Mouse (Mus musculus): Measurements from ENCODE around the gene Trim62.
A peak's percentile ranks its signal among the peaks of the same experiment; 100 is the strongest.

The Trim62 gene

DNA sequence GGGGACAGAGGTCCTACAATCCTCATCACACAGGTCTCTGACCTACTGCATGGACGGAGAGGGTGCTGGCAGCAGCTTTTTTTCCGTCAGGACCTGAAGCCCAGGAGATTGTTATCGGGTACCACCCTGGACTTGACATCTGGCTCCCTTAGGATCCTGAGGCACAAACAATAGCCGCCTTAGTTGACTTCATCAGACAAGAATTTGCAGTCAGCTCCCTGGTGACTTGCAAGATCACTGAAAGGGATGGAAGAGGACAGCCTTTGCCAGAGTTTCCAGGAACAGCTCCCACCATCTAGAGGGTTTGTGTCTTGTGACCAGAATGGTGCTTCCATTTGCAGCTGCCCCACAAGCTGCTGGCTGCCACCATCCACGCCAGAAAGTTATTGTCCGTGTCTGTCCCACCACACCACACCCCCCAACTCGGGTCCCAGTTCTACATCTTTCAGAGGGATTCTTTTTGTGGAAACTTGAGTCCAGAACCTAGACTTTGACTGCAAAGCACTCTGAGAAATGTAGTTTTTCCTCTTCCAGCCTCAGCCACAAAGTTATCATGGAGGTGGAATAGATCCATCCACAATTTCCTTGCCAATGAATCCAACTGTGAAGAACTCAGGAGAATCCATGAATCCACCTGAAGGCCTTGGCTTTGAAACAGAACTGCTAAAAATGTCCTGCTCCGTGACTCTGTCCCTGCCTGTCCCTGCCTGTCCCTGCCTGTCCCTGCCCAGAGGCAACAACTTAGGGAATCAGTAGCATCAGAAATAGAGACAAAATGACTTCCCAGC lies 27.1 kb downstream of the Trim62 start:
- DNase-seq: no peak

DNA sequence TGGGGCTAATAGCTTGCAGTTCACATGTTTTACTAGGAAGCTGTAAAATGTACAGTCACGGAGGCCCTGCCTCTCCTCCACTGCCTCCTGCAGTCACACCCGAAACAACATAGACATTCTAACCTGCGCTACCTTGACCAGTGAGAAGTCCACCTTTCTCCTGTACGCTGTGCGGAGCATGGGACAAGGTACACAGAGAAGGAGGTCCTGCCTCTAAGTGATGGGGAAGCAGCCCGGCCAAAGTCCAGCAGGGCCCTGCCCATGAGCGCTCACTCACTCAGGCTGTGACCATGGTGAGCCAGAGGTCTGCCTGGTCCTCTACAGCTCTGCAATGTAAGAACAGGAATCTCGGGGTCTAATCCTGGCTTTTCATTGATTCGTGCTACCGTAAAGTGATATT lies 28.7 kb downstream of the Trim62 start:
- no peak for DNase-seq

DNA sequence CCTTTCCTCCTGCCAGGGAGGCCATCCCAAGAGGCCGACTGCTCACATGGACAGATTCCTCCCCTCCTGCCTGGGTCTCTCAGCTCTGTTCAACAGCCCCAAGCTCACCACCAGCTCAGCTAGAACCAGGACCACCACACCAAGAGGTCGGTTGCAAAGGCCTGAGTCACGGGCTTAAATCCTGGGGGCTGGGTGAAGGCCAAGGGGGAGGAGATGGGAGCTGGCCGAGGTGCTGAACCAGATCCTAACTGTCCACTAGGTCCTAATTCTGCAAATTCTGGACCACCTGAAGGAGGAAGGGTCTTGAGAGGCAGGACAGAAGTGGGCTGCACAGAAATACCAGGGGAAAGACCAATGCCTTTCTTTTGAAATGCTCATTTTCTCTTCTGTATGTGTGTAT lies 30.4 kb downstream of the Trim62 start:
- DNase-seq: no peak

DNA sequence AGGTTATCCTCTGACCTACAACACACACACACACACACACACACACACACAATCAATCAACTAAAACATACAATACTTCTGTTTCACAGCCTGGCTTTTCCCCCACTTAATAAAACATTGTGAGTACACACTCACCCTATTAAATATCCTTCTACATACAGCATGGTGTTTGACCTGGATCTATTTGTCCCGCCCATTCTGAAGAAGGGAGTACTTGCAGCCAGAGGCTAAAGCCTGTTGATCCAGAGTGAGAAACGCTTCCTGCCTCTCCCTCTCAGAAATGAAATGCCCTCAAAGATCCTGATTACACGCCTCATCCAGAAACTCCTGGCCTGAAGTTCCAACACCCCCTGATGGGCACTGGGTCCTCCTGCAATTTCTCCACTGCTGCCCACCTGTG lies 33.7 kb downstream of the Trim62 start:
- no peak for DNase-seq

DNA sequence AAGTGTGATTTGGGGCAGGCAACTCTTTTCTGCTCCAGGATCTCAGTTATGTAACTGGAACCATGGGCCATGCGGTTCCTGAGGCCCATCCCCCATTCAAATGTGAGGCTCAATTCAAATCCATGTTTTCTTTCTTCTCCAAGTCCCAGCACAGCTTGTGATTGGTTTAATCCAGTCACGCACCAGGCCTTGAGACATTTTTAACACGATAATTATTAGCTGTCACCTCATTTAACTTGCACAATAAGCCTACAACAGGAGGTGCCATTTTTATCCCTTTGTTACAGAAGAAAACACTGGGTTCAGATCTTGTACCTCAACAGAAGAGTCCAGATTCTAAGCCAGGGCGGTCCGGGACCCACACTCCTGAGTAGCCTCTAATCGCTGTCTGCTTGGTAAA lies 34.4 kb downstream of the Trim62 start:
- no peak for DNase-seq

DNA sequence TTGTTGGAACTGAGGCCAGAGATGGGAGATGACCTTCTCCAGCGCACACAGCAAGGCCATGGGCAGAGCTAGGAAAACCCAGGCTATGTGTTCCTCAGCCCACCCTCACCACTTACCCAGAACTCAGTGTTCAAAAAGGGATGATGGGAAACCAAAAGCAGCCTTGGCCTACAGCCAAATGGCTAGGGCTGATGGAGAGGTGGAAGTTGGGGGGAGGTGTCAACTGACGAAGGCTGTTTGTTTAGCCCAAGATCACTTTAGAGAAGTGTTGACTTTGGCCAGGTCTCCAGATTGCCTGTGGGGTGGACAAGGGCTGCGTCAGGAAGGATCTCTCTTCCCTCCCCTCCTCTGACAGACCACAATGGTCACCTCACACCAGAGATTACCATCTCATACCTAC lies 34.8 kb downstream of the Trim62 start:
- DNase-seq: no peak

DNA sequence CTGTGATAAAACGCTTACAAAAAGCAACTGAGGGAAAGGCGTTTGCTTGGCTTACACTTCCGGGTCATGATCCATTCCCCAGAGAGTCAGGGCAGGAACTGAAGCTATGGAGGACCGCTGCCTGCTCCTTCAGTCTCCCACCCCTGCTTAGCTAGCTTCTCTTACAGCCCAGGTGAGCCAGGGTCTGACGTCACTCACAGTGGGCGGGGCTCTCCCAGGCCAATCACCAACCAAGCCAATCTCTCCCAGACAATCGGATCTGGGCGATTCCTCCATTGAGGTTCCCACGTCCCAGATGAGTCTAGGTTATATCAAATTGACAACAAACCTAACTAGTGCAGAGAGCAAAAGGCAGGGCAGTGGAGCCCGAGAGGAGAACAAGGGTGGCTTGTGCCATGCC lies 35.7 kb downstream of the Trim62 start:
- no peak for DNase-seq

DNA sequence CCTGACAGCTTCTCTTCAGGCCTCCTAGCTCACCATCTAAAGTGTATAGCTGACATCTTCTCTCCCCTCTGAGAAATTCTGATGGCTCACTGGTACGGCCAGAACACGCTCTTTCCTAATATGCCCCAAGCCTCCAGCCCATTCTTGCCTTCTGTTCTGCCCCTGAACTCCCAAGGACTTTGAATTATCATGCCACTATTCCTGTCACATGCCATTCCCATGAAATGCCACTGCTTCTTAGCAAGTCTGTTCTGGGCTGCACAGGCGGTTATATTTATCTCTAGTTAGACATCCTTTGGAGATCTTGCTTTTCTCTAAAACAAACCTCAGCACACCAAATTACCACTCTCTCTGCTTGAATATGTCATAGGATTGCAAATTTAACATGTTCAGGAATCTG lies 40.2 kb downstream of the Trim62 start:
- no peak for DNase-seq

DNA sequence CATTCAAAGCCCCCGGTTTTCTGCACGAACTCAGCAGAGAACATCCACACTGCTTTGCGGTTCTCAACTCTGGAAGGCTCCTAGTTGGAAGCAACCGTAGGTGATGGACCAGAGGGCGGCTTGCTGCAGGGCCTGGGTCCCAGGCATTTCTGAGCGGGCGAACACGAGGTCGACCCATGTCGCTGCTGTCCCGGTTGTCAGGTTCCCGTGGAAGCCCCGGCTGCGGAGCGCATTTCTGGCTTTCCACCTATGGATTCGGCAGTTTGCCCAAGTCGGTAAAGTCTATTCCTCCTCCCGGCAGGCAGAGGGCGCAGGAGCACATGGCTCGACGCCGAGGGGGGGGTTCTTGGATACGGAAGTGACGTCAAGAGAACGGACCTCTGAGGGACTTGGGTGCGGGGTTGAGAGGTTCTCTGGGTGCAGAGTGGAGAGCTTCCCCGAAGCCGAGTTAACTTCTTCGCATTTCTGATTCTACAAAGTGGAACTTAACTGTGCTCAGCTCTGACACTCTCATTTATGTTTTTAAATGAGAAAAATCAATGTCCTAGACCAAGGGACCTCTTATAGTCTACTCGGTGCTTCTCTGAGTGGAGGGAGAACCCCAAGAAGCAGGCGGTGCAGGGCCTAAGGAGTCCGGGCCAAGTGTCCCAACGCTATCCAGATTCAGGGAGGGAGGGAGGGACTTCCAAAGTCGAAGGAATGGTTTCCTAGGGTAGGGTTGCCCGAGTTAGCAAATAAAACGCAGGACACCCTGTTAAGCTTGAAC lies 41.6 kb downstream of the Trim62 start:
- DNase-seq: peak; percentile 79

DNA sequence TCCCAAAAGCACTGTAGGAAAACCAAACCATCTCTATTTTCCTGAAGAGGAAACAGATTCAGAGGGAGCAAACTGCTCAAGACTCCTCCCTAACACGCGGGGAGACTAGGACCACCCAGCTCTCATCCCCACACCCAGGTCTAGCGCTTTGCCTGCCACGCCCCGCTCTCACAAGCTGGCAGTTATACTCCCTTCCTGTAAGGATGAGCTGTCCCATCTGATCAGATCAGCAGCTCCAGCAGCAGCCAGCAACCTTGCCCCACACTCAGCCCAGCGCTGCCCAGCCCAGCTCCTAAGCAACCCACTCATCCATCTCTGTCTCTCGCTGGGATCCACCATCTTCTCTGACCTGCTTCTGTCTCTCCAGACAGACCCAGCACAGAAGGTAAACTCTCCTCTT lies 49.4 kb downstream of the Trim62 start:
- no peak for DNase-seq

DNA sequence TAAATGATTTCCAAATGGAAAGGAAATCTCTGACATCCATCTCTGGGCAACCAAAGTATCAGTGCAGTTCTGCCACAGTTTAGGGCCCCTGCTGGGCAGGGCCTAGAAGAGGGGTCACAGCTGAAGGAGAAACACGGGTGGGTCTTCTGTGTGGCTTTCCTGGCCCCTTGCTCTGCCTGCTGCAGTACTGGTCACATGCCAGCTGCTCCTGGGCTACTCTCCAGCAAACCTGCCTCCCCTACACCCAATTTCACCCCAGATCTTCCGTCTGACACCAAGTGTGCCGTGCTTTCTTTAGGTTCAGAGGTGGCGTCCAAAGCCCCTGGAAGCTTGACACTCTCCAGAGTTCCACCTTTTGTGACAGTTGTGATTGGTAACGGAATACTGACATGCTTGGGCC lies 52.2 kb downstream of the Trim62 start:
- no peak for DNase-seq

DNA sequence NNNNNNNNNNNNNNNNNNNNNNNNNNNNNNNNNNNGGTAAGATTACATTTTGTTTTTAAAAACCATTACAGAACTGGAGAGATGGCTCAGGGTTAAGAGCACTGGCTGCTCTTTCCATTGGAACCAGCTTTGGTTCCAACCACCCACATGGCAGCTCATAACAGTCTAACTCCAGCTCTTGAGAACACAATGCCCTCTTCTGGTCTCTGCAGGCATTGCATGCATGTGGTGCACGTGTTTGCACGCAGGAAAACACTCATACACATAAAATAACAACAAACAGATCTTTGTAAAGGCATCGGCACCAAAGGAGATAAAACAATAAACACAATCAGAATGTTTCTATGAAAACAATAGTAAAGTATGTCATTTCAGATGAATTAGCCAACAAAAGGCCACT lies 59.0 kb downstream of the Trim62 start:
- DNase-seq: no peak

DNA sequence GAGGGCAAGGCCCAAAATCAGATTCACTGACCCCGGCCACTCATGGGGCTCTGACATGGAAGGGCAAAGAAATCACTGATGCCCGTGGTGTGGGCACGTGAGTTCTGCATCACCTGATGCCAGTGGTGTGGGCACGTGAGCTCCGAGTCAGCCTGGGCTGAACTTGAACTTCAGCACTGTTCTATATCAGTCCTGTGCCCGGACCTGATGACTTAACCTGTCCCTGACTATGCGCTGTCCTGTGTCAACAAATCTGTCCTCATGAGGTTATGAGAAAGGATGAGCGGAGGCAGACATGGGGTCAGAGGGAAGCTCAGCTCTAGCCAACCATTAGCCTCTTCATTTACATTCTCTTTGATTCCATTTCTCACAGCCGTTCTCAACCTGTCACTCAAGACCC lies 63.4 kb downstream of the Trim62 start:
- no peak for DNase-seq

DNA sequence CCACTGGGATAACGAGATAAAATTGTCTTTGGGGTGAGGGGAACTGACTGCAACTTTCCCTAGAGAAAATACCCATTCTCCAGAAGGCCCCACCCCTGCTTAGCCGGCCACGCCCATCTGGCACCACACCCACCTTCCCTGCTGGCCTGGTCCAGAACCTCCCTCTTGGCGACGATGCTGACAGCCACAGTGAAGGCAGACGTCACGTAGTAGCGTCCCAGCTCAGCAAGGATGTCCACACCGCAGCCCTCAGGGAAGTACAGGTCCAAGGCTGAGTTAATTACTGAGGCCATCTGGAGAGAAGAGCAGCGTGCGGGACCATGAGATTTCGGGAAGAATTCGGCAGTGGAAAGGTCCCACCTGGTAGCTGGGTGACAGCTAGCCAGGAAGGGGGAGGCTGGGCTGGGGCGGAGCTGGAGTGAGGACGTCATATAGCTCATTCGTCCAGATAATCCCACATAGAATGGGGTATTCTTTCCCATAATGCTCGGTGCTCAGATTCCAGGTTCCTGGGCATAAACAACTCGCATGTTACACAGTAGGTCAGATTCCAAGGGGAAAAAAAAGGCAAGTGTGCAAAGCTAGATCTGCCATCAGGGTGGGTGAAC lies 64.0 kb downstream of the Trim62 start:
- DNase-seq: no peak

DNA sequence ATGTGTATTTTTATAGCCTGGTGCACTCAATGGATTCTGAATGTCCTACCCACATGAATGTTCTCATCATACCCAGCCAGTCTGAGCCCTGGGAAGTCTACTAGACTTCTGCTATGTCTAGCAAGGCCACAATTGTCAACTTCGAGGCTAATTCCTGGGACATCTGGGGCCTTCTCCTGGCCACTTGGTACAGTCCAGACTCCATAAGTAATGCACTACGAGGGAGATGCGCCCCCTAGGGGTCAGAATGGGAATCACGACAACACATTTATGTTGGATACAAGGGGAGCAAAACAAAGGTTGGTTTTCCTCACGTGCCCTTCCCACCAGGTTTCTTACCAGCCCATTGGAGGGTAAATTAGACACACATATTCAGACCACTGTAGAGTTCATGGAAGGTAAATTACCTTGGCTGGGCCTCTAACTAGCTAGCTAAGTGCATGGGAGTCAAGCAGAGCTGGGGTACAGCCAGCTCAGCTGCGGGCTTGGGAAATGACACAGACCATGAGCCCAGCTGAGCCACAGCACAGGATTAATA lies 64.8 kb downstream of the Trim62 start:
- DNase-seq: peak; percentile 73 to 78

DNA sequence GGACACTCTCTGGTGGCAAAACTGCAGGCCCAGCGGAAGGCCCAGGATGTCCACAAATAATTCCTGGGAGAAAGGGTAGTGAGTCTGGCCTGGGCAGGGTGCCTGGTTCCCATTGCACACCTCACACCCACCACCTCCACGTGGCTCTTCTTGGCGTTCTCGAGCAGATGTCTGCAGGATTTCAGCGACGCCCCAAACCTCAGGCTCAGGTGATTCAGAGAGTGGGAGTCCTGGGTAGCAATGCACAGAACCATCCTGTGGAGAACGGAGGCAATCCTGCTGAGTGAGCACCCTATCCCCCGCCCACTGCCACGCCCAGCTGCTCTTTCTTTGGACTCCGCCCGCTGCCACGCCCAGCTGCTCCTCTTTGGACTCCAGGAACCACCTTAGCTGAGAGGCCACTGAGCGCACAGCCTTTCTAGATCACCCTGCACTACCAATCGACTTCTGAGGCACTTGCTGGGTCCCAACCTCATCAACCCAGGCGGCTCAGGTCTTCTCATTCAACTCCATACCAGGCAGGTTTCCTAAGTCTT lies 66.2 kb downstream of the Trim62 start:
- DNase-seq: no peak

DNA sequence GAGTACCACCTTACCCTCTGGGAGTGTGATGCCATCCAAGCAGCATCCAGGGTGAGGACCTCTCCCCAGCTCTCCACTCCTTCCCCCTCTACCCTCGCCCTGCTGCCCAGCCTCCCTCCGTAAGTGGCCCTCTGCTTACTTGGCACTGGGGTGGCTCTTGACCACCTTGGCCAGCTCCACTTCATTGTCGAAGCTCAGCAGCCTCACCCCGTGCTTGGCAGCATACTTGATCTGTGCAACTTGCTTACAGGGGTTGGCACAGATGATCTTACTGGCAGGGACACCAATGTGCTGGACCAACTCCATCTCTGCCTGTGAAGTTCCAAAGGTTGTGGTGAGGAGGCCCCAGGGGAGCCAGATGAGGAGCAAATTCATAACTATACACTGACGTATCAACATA lies 67.1 kb downstream of the Trim62 start:
- no peak for DNase-seq

DNA sequence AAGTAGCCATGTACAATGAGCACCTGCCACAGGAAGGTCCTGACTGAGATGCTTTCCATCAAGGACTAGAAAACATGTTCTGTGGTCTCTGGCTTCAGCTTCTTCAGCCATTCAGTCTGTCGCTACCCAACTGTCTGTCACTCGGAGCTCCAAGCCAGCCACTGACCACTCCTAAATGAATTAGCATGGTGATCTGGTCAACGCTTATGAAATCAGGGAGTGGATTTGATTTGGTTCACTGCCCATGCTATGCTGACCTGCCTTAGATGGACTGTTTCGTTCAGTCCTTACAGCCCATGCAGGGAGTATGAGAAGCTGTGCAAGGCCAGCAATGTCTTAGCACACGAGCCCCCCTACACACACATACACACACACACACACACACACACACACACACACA lies 70.5 kb downstream of the Trim62 start:
- no peak for DNase-seq

DNA sequence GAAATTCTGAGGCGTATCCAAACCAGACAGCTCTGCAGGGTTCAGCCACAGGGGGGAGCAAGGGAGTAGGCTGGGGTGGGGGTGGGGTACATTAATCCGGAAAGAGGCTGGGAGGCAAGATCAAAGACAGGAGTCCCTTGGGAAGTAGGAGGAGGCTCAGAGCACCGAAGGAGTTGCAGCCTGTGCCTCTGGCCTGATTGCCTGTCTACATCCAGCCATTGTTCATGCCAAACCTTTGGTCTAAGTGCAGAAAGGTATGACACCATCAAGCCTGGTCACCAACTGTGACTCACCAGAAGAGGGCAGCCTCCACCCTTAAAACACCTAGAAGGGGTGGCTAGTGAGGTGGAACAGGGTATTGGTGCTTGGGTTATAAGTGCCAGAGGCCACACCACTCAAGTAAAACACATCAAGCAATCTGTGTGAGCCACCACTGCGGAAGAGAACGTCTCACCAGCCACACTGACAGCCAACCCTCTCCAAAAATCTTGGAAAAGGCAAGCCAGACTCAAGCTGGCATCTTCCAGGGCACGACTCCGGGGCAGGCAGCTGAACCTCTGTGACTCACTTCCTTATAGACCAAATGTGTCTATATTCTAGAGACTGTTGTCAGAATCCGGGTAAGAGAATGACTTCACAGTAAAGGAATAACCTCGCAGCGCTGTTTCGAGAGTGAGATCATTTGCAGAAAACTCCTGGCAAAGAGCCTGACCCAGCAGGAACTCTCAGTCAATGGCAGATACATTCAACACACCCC lies 74.0 kb downstream of the Trim62 start:
- DNase-seq: peak; percentile 54

DNA sequence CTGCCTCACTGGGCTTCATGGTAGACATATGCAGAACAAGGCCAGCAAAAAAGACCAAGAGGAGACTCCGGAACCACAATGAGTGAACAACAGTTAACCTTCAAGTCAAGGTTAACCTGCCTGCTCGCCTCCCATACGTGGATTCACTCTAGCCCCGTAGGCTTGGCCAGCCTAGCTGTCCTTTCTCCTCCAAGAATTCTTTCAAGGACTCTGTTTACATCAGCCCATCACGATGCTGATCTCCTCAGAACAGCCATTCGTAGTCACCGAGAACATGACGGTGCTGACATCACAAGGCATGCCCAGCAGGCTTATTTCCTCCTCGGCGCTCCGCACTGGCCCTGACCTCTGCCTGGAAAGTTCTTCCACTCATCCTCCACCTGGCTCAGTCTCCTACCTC lies 74.8 kb downstream of the Trim62 start:
- no peak for DNase-seq

DNA sequence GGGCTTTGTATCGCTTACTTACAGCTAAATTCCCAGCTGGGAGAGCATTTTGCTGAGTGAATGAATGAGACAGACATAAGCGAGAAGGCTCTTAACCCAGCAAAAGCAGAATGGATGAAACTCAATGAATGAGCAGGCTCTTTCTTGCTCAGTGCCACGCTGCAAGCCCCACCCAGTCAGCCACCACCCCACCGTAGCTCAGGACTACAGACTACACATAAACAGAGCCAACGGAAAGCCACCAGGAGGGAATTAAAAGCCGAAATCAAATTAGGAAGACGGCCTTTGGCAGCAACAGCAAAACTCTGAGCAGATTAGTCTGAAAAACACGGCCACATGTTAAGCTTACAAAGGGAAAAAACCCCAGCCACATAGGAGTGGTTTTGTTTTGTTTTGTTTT lies 75.5 kb downstream of the Trim62 start:
- DNase-seq: no peak

DNA sequence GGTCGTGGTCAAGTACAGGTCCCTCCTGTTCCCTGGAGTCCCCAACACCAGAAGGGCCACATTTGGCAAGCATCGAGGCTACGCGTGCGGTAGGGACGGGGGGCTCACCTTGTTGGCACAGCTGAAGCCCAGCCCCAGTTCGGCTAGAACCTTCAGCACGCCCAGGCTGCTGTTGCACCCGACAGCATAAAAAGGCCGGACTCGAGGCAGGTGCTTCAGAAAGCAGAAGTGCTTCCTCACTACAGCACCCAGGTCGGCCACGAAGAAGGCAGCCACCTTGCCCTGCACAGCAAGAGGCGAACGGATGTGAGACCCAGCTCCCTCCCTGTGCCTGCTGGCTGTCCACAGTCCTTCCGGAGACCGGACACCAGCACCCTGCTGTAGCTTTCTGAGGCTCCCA lies 76.3 kb downstream of the Trim62 start:
- peak; percentile 34 to 42 for DNase-seq
